Mouse (Mus musculus) olfactory bulb, adult 2 months (tissue): Measurements from ENCODE around the gene Ppp1r1b.

Experiments
- CTCF ChIP-seq: fragments of 200-500 bp; IDR thresholded peaks from 2 replicates; pipeline ENCODE4 v1.5.1; 2012; ENCODE audit warnings: low read depth, mild to moderate bottlenecking, low read length, moderate library complexity; ENCODE audit not compliant: insufficient read depth
- POLR2A ChIP-seq: fragments of 200-500 bp; IDR thresholded peaks from 2 replicates; pipeline ENCODE4 v1.6.1; 2012; ENCODE audit warnings: mild to moderate bottlenecking, low read depth, low read length, moderate library complexity; ENCODE audit not compliant: insufficient read depth

- TF ChIP-seq POLR2A (no peak), CTCF (no peak)
Measured at GRCm38 (mm10) chr11:98347385-98348082, 670 bp upstream of the Ppp1r1b start.
